Mouse (Mus musculus) layer of hippocampus, adult 9-11 months (tissue): Measurements from ENCODE around the gene Cacnb1.

Source experiments
- DNase-seq: peaks from one replicate; pipeline ENCODE4 v3.0.0; 2022

Gene Cacnb1

GRCm38 (mm10) chr11:97953179-97953938 is 69.5 kb downstream of the Cacnb1 start:
- DNase-seq = no peak

DNA sequence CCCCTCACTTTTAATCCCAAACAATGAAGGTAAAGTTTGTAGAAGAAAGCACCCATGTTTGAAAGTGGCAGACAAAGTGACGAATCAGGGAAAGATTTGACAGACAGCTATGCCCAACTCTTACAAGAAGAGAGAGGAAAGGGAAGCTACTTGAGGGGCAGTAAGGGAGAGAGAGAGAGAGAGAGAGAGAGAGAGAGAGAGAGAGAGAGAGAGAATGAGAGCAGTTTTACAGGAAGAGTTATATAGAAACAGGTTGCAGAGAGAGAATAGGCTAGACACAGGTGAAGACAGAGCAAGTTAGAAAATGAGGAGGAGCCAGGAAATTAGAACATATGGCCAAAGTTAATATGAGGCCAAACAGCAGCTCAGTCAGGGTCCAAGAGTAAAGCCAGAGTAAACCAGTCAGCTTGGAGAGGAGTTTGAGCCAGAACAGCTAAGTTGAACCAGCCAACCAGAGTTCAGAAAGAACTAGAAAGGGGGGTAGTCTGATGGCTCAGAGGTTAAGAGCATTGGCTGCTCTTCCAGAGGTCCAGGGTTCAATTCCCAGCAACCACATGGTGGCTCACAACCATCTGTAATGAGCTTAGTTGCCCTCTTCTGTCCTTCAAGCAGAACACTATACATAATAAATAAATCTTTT is 70.3 kb downstream of the Cacnb1 start:
- no peak for DNase-seq
